Mouse (Mus musculus) layer of hippocampus, postnatal 36 days (tissue): ENCODE results near the gene Lrrc14b. TPM values are rescaled to one million over a fixed set of nuclear protein-coding genes. Genes with fewer than 3 reads are reported as not detected.

ENCODE experiments used
- microRNA-seq, 2 experiments: library from miRNA; unstranded; fragments of <30 nt; microRNA quantifications; one replicate each; pipeline ENCODE4 v1.2.0; 2021
- total RNA-seq, 2 experiments: library from RNA; stranded (reverse); gene quantifications; 2 replicates each; pipeline ENCODE4 v1.2.3; 2021

The Lrrc14b gene
- total RNA-seq, 2 experiments from 2014 or later, result not detected

Small RNA genes within 50 kb of the gene (microRNA-seq; reads per million reads assigned to microRNA genes)
- 0 reads per million in 2 experiments for gene Mir692-3

Other genes starting within 250 kb of the Lrrc14b start
- gene Slc9a3, start 242.5 kb downstream of the Lrrc14b start, total RNA-seq, result 1 to 10 TPM; 1.1 to 1.3 TPM
- gene Exoc3, start 155.3 kb downstream of the Lrrc14b start, total RNA-seq, result 10 to 100 TPM; 70.1 to 72.4 TPM
- gene Ahrr, start 71.7 kb downstream of the Lrrc14b start, total RNA-seq, result 1 to 10 TPM in 1 of 2 experiments, under 1 TPM in 1; 0.80 to 1.2 TPM
- gene Pdcd6, start 46.4 kb downstream of the Lrrc14b start, total RNA-seq, result 10 to 100 TPM; 71.4 to 80.0 TPM
- 100 to 1,000 TPM; 300 to 323 TPM for gene Sdha, start 13.7 kb downstream of the Lrrc14b start, total RNA-seq
- 10 to 100 TPM; 89.6 to 91.1 TPM for gene Ccdc127, start 13.7 kb downstream of the Lrrc14b start, total RNA-seq
- gene Zfp72, start 26.8 kb upstream of the Lrrc14b start, total RNA-seq, result 1 to 10 TPM; 5.1 to 6.7 TPM
- gene Ftl1-ps1, start 35.7 kb upstream of the Lrrc14b start, total RNA-seq, result 100 to 1,000 TPM; 149 to 151 TPM
- 1 to 10 TPM; 6.8 to 7.3 TPM for gene Zfp825, start 130.0 kb upstream of the Lrrc14b start, total RNA-seq